Mouse (Mus musculus): ENCODE measurements around the gene Trio. TPM values are rescaled to one million over a fixed set of nuclear protein-coding genes. Genes with fewer than 3 reads are reported as not detected.

The Trio gene
- polyA plus RNA-seq, 1 experiment from 2014 or later, result 44.7 TPM

DNA sequence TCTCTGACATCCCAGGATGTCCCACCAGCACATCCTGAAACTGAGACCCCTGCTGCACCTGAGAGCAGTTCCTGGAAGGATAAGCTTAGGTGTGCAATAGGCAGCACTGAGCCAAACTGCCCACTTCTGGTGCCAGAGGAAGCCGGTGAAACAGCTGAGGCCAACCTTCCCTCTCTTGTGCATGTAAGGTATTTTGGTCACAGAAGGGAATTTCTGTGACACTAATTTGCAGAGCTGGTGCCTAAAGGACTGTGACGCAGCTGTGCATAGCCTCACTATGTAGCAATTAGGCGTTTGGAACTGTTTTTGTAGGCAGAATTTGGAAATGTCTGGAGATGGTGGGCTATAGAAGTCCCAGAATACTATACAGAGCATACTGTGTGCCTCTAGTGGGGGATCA is 264.2 kb downstream of the Trio start:
- Histone ChIP-seq H3K9ac (replicated peaks) (no peak overlapping the region), H3K4me3 (no peak overlapping the region), H3K4me2 (replicated peaks) (no peak overlapping the region), H3K4me1 (peaks cover 9% of the 10 kb centered on the region; the same call in 1 of the 2 replicates), H3K36me3 (peaks cover 56% of the 10 kb centered on the region), H3K27me3 (no peaks in the 10 kb centered on the region), H3K9me3 (no peaks in the 10 kb centered on the region), H3K27ac (replicated peaks) (peak overlapping the region; percentile 67)
- 67% methylated on average over 3 of the region's 3 CpGs for WGBS
- no peak for ATAC-seq (replicated peaks)

DNA sequence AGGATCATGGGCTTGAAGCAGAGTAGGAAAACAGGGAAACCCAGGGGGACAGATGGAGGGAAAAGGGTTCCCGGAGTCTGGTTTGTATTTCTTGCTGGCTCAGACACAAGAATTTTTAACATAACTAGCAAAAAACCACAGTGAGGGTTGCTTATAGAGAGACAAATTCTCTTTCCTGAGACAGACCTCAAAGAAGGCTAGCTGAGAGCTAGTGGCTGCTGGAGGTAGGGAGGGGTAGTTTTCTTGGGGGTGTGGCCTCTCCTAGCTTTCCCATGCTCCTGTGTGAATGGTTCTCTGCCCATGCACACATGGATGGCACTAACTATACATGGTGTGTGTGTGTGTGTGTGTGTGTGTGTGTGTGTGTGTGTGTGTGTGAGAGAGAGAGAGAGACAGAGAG is 265.0 kb downstream of the Trio start:
- peaks cover 58% of the 10 kb centered on the region for H3K36me3 ChIP-seq
- no peaks in the 10 kb centered on the region for H3K9me3 ChIP-seq
- no peak overlapping the region for H3K9ac ChIP-seq (replicated peaks)
- peak; percentile 44; the same call in 1 of the 2 replicates for ATAC-seq (replicated peaks)
- H3K27ac ChIP-seq (replicated peaks), result peak overlapping the region; percentile 64
- no peaks in the 10 kb centered on the region for H3K27me3 ChIP-seq
- no peak overlapping the region for H3K4me2 ChIP-seq (replicated peaks)
- no peak overlapping the region for H3K4me3 ChIP-seq
- WGBS, result 66% methylated on average over 1 of the region's 1 CpGs
- H3K4me1 ChIP-seq, result peaks cover 9% of the 10 kb centered on the region; the same call in 1 of the 2 replicates

DNA sequence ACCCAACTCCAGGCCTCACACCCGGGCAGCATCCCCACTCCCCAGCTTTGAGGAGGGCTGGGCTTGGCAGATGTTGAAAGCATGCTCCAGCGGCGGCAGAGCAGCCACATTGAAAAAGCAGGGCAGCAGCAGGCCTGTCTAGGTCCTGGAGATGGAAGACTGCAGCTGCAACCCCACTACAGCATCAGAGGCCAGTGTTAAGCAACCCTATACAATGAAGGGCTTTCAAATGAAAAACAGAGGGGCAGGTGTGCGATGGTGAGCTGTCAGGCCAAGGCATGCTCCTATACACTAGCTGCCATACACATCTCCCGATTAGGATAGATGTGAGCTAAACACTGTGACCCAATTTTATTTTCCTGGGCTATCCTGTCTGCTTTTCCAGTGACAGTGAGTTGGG is 265.8 kb downstream of the Trio start:
- H3K36me3 ChIP-seq, result peaks cover 60% of the 10 kb centered on the region
- no peak overlapping the region for H3K4me3 ChIP-seq
- 0 out of 2 replicates have a peak, but pooled peaks have one; percentile 27 for ATAC-seq (replicated peaks)
- no peaks in the 10 kb centered on the region for H3K27me3 ChIP-seq
- 62% methylated on average over 5 of the region's 5 CpGs for WGBS
- H3K9me3 ChIP-seq, result no peaks in the 10 kb centered on the region
- H3K4me2 ChIP-seq (replicated peaks), result no peak overlapping the region
- peak overlapping the region; percentile 64 for H3K27ac ChIP-seq (replicated peaks)
- no peak overlapping the region; the same call in 1 of the 2 replicates for H3K9ac ChIP-seq (replicated peaks)
- peaks cover 9% of the 10 kb centered on the region; the same call in 1 of the 2 replicates for H3K4me1 ChIP-seq

DNA sequence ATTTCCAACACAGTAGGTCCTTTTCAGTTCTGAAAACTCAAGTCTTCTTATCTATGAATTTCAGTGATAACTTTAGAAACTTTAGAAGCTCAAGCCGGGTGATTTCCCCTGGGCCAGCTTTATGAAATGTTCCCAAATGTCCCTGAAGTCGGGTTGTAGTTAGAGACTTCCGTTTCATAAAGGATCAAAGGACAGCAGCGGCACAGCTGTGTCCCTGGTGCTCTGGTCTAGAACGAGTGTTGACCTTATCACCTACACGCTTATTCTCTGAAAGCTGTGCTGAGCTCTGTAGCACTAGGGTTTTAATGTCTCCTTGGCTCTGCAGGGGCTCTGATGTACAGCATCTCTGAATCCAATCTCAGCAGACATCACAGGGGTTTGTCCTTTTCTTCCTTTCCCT is 267.0 kb downstream of the Trio start:
- 86% methylated on average over 6 of the region's 6 CpGs for WGBS
- Histone ChIP-seq H3K9me3 (no peaks in the 10 kb centered on the region), H3K27ac (replicated peaks) (no peak overlapping the region), H3K9ac (replicated peaks) (no peak overlapping the region), H3K4me2 (replicated peaks) (no peak overlapping the region), H3K27me3 (no peaks in the 10 kb centered on the region), H3K4me3 (no peak overlapping the region), H3K4me1 (peaks cover 9% of the 10 kb centered on the region; the same call in 1 of the 2 replicates), H3K36me3 (peaks cover 61% of the 10 kb centered on the region)
- ATAC-seq (replicated peaks), result no peak

DNA sequence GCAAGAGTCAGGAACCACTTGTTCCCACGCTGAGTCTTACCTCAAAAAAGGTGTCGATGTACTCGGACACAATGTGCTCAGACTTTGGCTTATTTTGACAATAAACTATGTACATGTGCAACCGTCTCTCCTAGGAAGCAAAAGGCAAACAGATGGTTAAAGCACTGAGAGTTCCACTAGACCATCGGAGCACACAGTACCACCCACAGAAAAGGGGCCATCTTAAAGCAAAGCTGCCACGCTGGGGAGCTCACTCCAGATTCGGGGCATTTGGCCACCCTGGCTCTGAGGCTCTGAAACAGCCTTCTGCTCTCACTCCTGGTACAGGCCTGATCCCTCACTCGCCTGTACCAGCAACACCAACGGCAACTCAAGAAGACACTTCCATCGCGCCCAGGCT is 269.2 kb downstream of the Trio start:
- no peaks in the 10 kb centered on the region for H3K9me3 ChIP-seq

DNA sequence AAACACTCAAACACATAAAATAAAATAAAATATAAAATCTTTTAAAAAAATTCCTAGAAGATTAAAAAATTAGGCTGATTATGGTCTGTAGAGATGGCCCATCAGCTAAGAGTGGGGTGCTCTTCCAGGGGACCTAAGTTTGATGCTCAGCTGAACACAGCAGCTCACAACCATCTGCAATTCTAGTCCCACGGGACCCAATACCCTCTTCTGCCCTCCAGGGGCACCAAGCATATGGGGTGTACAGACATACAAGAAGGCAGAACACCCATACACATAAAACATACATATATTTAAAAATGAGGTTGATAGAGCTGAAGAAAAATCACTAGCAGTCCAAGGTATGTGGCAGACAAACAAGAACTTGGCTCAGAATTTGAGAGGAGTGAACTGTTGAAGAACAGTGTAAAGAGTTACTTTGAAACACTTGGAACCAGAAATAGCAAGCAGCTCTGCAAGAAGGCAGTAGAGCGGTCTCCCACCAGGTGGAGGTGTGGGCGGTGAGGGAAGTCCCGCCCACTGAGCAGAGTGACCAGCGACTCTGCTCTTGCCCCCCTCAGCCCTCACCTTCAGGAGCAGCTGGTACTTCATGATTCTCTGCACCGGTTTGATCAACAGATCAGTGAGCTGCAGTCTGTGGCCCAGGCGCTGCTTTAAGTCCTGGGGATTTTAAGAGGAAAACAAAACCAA is 270.9 kb downstream of the Trio start:
- no peak for ATAC-seq (replicated peaks)
- H3K9me3 ChIP-seq, result no peaks in the 10 kb centered on the region
- no peak overlapping the region for H3K27ac ChIP-seq (replicated peaks)
- 91% methylated on average over 7 of the region's 7 CpGs for WGBS
- no peak overlapping the region for H3K9ac ChIP-seq (replicated peaks)
- no peak overlapping the region for H3K4me2 ChIP-seq (replicated peaks)
- no peaks in the 10 kb centered on the region for H3K4me1 ChIP-seq
- no peaks in the 10 kb centered on the region for H3K27me3 ChIP-seq
- peaks cover 71% of the 10 kb centered on the region for H3K36me3 ChIP-seq
- no peak overlapping the region for H3K4me3 ChIP-seq

More for the DNA sequence above, 269.2 kb downstream of the Trio start:
- Histone ChIP-seq H3K27ac (replicated peaks) (no peak overlapping the region), H3K27me3 (no peaks in the 10 kb centered on the region), H3K4me2 (replicated peaks) (no peak overlapping the region), H3K4me3 (no peak overlapping the region), H3K4me1 (peaks cover 9% of the 10 kb centered on the region; the same call in 1 of the 2 replicates), H3K36me3 (peaks cover 63% of the 10 kb centered on the region), H3K9ac (replicated peaks) (no peak overlapping the region)
- 92% methylated on average over 11 of the region's 11 CpGs for WGBS
- no peak for ATAC-seq (replicated peaks)

DNA sequence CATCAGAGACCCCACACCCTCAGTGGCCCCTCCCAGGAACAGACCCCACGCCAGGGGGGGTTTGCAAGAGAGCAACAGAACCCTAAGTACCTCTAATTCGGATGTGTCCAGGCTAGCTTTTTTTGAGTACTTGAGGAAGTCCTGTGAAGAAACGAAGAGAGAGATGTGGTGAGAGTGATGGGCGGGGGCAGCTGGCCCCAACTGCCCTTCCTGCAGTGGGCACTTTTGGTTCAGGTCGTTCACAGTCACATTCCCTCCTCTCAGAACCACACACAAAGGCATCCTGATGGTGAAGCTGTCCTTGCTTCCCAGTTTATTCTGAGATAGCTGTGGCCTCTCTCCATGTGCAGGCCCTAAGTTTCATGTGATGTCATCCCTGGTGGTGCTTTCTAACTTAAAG is 271.7 kb downstream of the Trio start:
- no peaks in the 10 kb centered on the region for H3K9me3 ChIP-seq
- no peak overlapping the region for H3K27ac ChIP-seq (replicated peaks)
- no peak overlapping the region for H3K9ac ChIP-seq (replicated peaks)
- H3K36me3 ChIP-seq, result peaks cover 73% of the 10 kb centered on the region
- no peak overlapping the region for H3K4me2 ChIP-seq (replicated peaks)
- 83% methylated on average over 5 of the region's 5 CpGs for WGBS
- ATAC-seq (replicated peaks), result no peak
- no peak overlapping the region for H3K4me3 ChIP-seq
- H3K4me1 ChIP-seq, result no peaks in the 10 kb centered on the region
- H3K27me3 ChIP-seq, result no peaks in the 10 kb centered on the region

DNA sequence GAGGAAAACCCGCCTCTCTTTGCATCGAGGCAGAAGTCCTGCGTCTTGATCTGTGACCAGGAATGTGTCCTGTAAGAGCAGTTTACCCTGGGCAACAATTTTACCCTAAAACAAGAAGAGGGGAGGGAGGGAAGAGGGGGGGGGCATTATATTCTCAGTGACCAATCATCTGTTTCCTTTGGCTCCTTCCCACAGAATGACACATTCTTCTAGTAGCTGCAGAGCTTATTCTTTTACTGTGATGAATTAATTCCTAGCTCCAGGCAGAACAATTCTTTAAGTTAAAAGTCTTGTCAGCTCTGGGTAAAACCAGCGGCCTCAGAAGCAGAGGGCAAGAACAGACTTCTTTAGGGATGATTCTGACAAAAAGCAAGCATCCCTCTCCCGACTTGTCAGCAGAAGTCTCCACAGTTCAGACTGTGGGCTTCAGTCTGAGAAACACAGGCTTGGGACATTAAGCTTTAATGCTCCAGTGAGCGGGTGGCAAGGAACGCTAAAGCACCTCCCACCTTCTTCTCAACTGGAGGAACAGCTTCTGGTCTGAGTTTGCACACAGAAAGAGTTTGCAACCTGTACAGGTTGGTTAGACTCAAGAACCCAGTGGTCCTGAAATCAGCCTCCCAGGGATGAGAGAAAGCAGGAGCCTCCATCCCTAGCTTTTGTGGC is 272.8 kb downstream of the Trio start:
- ATAC-seq (replicated peaks), result no peak

DNA sequence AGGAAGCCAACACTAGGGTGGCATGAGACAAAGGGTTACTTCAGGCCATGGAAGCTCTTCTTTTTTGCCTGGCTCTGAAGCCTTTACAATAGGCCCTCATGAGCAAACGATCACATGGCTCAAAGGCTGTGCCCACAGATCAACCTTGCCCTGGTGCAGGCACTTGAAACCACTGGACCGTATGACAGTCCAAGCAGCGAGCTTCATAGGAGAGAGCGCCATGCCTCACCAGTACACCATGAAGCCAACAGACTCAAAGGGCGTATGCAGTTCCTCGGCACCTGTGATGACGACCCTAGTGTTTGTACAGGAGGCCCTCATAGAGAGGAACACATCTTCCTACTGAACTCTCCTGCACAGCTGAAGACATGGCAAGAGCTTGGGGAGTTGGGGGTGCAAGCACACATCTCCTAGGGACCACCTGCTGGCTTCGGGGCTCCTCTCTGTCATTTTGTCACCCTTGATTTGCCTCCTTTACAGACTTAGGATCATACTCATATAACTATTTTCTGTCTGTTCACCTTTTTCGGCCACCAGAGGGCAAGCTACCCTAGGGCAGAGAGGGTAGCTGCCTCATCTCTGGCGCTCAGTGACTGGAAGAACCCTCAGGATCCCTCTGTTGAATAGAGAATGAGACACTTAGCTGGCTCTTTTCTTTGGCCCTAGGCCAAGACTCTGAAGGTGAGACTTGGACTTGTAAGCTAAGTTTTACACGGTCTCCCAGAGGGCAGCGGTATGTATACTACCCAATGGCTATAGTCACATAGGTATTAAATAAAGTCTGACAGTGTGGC is 273.8 kb downstream of the Trio start:
- H3K27ac ChIP-seq (replicated peaks), result no peak overlapping the region
- no peak overlapping the region for H3K4me2 ChIP-seq (replicated peaks)
- ATAC-seq (replicated peaks), result peak; percentile 46
- no peaks in the 10 kb centered on the region for H3K27me3 ChIP-seq
- WGBS, result 72% methylated on average over 12 of the region's 12 CpGs
- H3K9ac ChIP-seq (replicated peaks), result no peak overlapping the region
- no peaks in the 10 kb centered on the region for H3K9me3 ChIP-seq
- H3K4me1 ChIP-seq, result no peaks in the 10 kb centered on the region
- no peak overlapping the region for H3K4me3 ChIP-seq
- H3K36me3 ChIP-seq, result peaks cover 79% of the 10 kb centered on the region

More for the DNA sequence above, 272.8 kb downstream of the Trio start:
- no peak overlapping the region for H3K9ac ChIP-seq (replicated peaks)
- no peak overlapping the region for H3K27ac ChIP-seq (replicated peaks)
- H3K4me3 ChIP-seq, result no peak overlapping the region
- no peak overlapping the region for H3K4me2 ChIP-seq (replicated peaks)
- H3K27me3 ChIP-seq, result no peaks in the 10 kb centered on the region
- no peaks in the 10 kb centered on the region for H3K9me3 ChIP-seq
- no peaks in the 10 kb centered on the region for H3K4me1 ChIP-seq
- peaks cover 77% of the 10 kb centered on the region for H3K36me3 ChIP-seq
- WGBS, result 38% methylated on average over 7 of the region's 7 CpGs

DNA sequence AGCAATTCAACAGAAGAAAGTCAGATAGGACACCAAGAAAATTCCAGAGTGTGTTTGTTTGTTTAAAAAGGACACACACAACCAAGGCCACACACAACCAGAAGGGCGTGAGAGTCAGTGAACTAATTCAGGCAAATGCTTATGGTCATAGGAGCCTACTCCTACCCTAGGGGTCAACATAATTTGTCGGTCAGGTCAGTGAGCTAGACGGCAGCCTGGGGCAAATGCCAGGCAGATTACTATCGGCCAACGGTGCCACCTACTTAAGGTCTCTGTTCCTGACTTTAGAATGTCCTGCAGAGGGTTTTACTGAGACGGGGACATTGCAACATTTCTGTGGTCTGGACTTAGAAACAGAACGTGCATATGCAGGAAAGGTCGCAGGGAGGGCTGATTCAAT is 276.9 kb downstream of the Trio start:
- Histone ChIP-seq H3K4me1 (no peaks in the 10 kb centered on the region), H3K9ac (replicated peaks) (no peak overlapping the region), H3K9me3 (no peaks in the 10 kb centered on the region), H3K27ac (replicated peaks) (no peak overlapping the region), H3K4me2 (replicated peaks) (no peak overlapping the region), H3K36me3 (peaks cover 80% of the 10 kb centered on the region), H3K4me3 (no peak overlapping the region), H3K27me3 (no peaks in the 10 kb centered on the region)
- 81% methylated on average over 8 of the region's 8 CpGs for WGBS
- no peak for ATAC-seq (replicated peaks)

DNA sequence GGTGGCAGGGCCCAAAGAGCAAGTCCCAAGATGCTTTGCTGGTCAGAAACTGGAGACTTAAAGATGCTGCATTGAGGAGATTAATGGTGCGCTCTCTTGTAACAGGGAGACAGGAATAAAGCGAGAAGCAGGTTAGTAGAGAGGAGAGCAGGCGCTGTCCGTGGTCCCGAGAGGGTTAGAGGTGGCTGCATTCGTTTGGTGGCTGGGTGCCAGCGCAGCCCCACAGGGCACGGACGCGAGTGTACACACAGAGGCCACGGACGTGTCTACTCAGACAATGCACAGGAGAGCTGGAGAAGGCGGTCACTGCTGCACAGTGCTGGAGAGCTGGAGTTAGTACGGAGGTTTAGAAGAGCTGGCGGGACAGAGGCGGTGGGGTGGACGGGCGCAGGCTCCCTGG is 278.1 kb downstream of the Trio start:
- Histone ChIP-seq H3K4me1 (no peaks in the 10 kb centered on the region), H3K27ac (replicated peaks) (no peak overlapping the region), H3K36me3 (peaks cover 92% of the 10 kb centered on the region), H3K27me3 (no peaks in the 10 kb centered on the region), H3K9me3 (no peaks in the 10 kb centered on the region), H3K4me3 (no peak overlapping the region), H3K9ac (replicated peaks) (no peak overlapping the region), H3K4me2 (replicated peaks) (no peak overlapping the region)
- no peak for ATAC-seq (replicated peaks)
- WGBS, result 87% methylated on average over 18 of the region's 18 CpGs

DNA sequence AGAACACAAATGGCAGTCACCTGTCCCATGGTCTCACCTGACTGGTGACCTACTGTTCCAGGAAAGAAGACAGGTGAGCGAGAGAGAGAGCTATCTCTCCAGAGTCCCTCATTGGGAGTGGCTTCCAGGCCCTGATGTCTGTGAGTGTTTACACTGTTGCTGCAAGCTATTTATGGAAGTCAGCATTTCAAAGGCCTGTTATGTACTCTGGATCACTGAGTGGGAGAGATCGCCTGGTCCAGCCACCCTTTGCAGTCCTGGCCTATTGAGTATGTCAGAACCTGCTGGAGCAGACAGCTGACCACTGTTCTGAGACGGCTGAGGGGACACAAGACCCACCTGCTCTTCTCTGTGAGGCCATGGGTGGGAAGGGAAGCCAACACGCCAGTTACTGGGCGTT is 280.7 kb downstream of the Trio start:
- ATAC-seq (replicated peaks), result no peak
- Histone ChIP-seq H3K4me3 (no peak overlapping the region), H3K27ac (replicated peaks) (no peak overlapping the region), H3K4me1 (no peaks in the 10 kb centered on the region), H3K9me3 (no peaks in the 10 kb centered on the region), H3K27me3 (no peaks in the 10 kb centered on the region), H3K4me2 (replicated peaks) (no peak overlapping the region), H3K36me3 (peaks cover 88% of the 10 kb centered on the region), H3K9ac (replicated peaks) (no peak overlapping the region)
- 92% methylated on average over 5 of the region's 5 CpGs for WGBS

Data from forebrain, embryonic 15.5 days (tissue).